Mouse (Mus musculus) left cerebral cortex, postnatal 14 days (tissue): ENCODE data around the gene Lpar2. TPM values are rescaled to one million over a fixed set of nuclear protein-coding genes. Genes with fewer than 3 reads are reported as not detected.

Source experiments
- DNase-seq, 2 experiments: peaks; one replicate each; pipeline ENCODE4 v3.0.0; 2021 to 2022; ENCODE audit warnings: low spot score in 2 of 2, mixed read lengths in 1 of 2
- intact Hi-C: fragments of 180-260 bp; cut with DNase I; formaldehyde crosslinking; loops from one replicate; pipeline ENCODE4 v1.15.1; 2025
- total RNA-seq, 2 experiments: library from RNA; stranded (reverse); gene quantifications; 2 replicates each; pipeline ENCODE4 v1.2.3; 2021

Gene Lpar2
- total RNA-seq, 2 experiments from 2014 or later: 0.59 to 0.76 TPM

GRCm38 (mm10) chr8:69804537-69804936, 17.7 kb upstream of the Lpar2 start:
- intact Hi-C loops: no loop called here
- no peak for DNase-seq

GRCm38 (mm10) chr8:69805086-69805485, 17.1 kb upstream of the Lpar2 start:
- intact Hi-C loops: no loop called here
- no peak for DNase-seq

GRCm38 (mm10) chr8:69805491-69805890, 16.7 kb upstream of the Lpar2 start:
- no peak for DNase-seq

GRCm38 (mm10) chr8:69807236-69807635, 15.0 kb upstream of the Lpar2 start:
- intact Hi-C loops: no loop called here
- DNase-seq: no peak

More at GRCm38 (mm10) chr8:69805491-69805890, 16.7 kb upstream of the Lpar2 start:
- intact Hi-C loops: no loop called here

GRCm38 (mm10) chr8:69808094-69808863, 13.9 kb upstream of the Lpar2 start, which contains the start of gene Gmip:
TSS of gene Gmip (plus strand) at chr8:69808679.
- intact Hi-C loops: no loop called here
- peak in 1 of 2 experiments; percentile 64 for DNase-seq

GRCm38 (mm10) chr8:69808864-69809403, 13.3 kb upstream of the Lpar2 start:
- intact Hi-C loops: no loop called here
- DNase-seq: no peak

GRCm38 (mm10) chr8:69809820-69810219, 12.4 kb upstream of the Lpar2 start:
- intact Hi-C loops: no loop called here
- no peak for DNase-seq

GRCm38 (mm10) chr8:69814881-69815280, 7.3 kb upstream of the Lpar2 start:
- DNase-seq: no peak
- intact Hi-C loops: no loop called here

- intact Hi-C loops: no loop called here
- DNase-seq: no peak
Measured at GRCm38 (mm10) chr8:69815396-69815795, 6.8 kb upstream of the Lpar2 start.

- no peak for DNase-seq
- intact Hi-C loops: no loop called here
Measured at GRCm38 (mm10) chr8:69820466-69820865, 1.8 kb upstream of the Lpar2 start.

GRCm38 (mm10) chr8:69821971-69822385, 251 bp upstream of the Lpar2 start:
- intact Hi-C loops: no loop called here
- no peak for DNase-seq

- intact Hi-C loops: no loop called here
- DNase-seq: no peak
Measured at GRCm38 (mm10) chr8:69826371-69826770, 4.1 kb downstream of the Lpar2 start.

GRCm38 (mm10) chr8:69832298-69832853, 10.1 kb downstream of the Lpar2 start, which contains the start of gene Pbx4:
TSS of gene Pbx4 (plus strand) at chr8:69832491.
- DNase-seq: peak; percentile 95 to 98
- intact Hi-C loops: no loop called here

- intact Hi-C loops: no loop called here
- DNase-seq: no peak
Measured at GRCm38 (mm10) chr8:69837057-69837682, 14.9 kb downstream of the Lpar2 start.

GRCm38 (mm10) chr8:69847167-69848065, 25.2 kb downstream of the Lpar2 start:
- intact Hi-C loops: no loop called here
- no peak for DNase-seq

GRCm38 (mm10) chr8:69848951-69849350, 26.7 kb downstream of the Lpar2 start:
- DNase-seq: no peak
- intact Hi-C loops: no loop called here

- intact Hi-C loops: no loop called here
- DNase-seq: no peak
Measured at GRCm38 (mm10) chr8:69849899-69850298, 27.7 kb downstream of the Lpar2 start.

GRCm38 (mm10) chr8:69850926-69851506, 28.8 kb downstream of the Lpar2 start:
- no peak for DNase-seq
- intact Hi-C loops: no loop called here

- intact Hi-C loops: no loop called here
- no peak for DNase-seq
Measured at GRCm38 (mm10) chr8:69853869-69854268, 31.6 kb downstream of the Lpar2 start.
